Mouse (Mus musculus) ovary, adult 2 months (tissue): ENCODE results near the gene Phip. TPM values are rescaled to one million over a fixed set of nuclear protein-coding genes. Genes with fewer than 3 reads are reported as not detected.

Experiments used
- polyA plus RNA-seq: library from polyadenylated mRNA; depleted of rRNA; stranded (reverse); fragments of >200 nt; gene quantifications from 2 replicates; pipeline ENCODE4 v1.2.3, GENCODE M21; 2012; rRNA removed

The Phip gene
- polyA plus RNA-seq: 4.9 and 5.4 TPM in 2 replicates

DNA sequence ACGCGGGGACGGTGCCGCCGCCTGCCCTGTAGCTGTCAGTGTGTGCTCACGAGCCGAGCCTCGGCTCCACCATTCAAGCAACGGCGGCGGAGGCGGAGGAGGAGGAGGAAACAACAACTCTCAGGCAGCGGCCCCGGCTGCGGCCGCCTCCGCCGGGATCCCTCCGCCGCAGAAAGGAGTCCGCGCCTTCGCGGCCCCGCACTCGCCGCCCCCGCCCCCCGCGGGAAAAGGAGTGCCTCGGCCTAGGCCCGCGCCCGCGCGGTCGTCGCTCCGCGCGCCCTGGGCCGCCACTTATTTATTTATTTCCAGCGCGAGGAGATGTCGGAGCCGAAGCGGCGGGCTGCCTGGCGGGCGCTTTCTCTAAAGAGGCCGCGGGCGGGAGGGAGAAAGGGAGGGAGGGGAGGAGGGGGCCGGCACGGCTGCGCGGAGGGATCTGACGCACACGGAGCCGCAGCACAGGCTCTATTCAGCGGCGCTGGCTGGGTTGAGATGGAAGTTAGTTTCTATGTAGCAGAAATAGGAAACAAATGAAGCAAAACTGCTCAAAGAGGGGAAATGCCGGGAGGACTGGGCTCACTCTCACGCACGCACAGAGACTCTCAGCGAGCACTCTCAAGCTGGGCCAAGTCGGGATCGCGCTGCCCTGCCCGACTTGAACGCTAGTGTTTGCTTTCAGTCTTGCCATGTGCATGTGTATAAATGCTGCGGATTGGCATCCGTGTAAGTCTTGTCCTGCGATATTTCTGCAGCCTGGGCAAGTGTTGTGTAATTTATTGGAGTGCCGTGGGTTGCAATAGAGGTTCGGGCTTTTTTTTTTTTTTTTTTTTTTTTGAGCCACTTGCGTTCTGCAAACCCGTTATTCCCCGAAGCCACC, at the start of gene Phip:
Gene Phip (minus strand): TSS at position 175 of the 874 bp plus-strand sequence.

DNA sequence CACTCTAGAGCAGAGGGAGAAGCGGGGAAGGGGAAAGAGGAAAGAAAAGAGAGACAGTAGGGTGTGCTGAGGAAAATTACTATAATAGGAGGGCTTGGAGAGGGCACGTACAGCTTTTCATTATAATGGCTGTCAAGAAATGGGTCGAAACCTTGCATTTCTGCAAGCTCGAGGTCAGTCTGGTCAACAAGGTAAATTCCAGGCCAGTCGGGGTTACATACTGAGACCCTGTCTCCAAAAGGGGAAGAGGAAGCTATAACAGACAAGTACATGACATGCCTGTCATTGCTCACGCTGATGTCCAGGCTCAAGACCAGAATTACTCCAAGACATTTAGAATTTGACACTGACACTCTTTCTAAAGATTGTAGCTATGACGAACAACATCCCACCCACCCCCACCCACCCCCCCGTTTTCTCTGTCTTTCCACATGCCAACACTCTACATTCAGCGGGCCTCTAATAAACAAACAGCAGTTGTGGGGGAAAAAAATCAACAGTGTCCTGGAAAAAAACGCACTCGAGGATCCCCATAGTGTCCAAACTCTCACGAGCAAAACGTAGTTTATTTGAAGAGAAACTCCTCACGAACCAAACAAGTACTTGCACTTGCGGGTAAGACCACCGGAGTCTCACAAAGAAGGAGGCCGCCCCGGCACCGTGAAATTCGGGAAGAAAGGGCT, 146.2 kb downstream of the Phip start, which contains the start of gene Irak1bp1:
Gene Irak1bp1 (plus strand): TSS at position 534 of the 683 bp plus-strand sequence.

Other genes with a start within 250 kb of the Phip start
- 22.4 and 31.8 TPM in 2 replicates for gene Irak1bp1, start 146.0 kb downstream of the Phip start, polyA plus RNA-seq
- 6.3 and 7.2 TPM in 2 replicates for gene Hmgn3, start 171.2 kb upstream of the Phip start, polyA plus RNA-seq